Mouse (Mus musculus) cerebellum, adult 8-10 months (tissue): Measurements from ENCODE around the gene Med29.

Experiments
- DNase-seq: peaks from one replicate; pipeline ENCODE4 v3.0.0; 2022

Gene Med29

DNA sequence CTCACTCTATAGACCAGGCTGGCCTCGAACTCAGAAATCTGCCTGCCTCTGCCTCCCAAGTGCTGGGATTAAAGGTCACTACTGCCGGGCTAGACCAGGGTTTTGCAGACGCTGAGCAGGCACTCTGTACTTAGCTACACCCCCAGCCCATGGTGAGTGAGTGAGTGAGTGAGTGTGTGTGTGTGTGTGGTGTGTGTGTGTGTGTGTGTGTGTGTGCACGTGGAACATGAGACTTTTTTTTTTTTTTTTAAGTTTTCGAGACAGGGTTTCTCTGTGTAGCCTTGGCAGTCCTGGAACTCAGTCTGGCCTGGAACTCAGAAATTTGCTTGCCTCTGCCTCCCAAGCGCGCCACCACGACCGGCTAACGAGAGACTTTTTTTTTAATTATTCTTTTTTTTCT lies 17.9 kb downstream of the Med29 start:
- no peak for DNase-seq

- no peak for DNase-seq
Measured at GRCm38 (mm10) chr7:28373891-28374495, 18.5 kb downstream of the Med29 start.

DNA sequence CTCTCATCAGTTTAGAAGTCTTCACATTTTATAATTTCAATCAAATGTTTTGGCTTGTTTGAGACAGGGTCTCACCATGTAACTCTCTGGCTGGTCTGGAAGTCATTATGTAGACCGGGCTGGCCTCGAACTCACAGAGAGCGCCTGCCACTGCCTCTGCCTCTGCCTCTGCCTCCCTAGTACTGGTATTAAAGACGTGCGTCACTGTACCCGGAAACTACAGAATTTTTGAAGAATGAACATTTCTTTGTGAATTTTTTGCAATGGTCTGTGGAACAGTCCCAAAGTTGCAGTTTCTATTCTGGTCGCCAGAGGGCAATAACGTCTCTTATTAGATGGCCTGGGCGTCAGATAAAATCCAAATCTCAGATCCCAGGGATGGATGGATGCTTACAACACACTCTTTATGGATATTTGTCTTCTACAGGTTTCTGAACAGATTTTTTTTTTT lies 19.4 kb downstream of the Med29 start:
- DNase-seq, result peak; percentile 72

DNA sequence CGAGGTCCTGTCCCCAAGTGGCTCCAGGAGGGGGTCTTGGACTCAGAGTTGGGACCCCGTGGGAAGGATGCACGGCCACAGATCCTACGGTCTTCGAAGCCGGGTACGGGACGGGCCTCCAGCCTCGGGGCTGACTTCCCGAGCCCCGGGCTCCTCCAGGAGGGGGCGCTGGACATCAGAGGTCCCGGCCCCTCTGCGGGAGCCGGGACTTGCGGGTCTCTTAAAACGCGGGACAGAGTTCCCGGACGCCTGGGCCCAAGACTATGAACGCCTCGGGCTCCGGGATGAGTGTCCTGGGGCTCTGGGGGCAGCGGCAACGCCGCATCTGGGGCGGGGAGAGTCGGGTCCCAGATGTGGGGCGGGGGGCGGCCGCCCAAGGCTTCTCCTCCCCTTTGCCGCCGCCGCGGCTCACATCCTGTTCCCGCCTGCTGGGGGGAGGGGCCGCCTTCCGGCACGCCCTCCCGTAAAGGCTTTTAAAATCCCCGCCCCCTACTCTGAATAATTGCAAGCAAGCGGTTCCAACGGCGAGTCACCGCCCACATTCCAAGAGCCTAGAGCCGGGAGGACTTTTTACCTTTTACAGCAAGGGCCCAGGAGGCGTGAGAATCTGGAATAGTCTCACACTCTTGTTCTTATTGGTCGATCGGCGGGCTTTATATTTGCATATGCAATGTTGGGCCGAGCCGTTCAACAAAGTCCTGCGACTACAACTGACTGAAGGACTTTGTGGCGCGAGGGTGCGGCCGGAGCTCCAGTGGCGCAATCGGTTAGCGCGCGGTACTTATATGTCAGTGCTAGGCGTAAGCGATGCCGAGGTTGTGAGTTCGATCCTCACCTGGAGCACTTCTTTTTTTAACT lies 20.0 kb downstream of the Med29 start, which contains the start of gene Plekhg2:
Plekhg2 (minus strand) TSS at position 349 of the 858 bp plus-strand sequence.
- peak; percentile 92 for DNase-seq

DNA sequence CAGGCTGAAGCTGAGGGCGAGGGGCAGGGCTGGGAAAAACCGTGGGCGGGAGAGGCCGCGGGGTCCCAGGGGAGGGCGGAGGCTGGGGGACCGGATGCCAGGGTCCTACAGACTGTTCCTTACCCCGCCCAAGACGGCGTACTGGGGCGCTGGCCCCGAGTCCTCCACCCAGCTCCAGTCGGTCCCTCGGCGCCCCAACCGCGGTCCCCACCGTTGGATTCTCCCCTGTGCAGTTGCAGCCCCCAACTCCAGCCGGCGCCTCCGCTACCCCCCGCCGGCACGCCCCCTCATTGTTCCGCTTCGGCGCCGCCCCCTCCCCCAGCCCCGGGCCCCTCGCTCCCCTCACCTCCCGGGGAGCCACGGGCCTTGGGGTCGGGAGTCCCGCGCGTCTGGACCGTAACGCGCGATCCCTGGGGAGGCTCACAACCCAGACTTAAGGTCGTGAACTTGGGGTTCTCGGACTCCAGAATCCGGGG lies 21.0 kb downstream of the Med29 start:
- DNase-seq, result no peak

- no peak for DNase-seq
Measured at GRCm38 (mm10) chr7:28370977-28371513, 21.5 kb downstream of the Med29 start.

DNA sequence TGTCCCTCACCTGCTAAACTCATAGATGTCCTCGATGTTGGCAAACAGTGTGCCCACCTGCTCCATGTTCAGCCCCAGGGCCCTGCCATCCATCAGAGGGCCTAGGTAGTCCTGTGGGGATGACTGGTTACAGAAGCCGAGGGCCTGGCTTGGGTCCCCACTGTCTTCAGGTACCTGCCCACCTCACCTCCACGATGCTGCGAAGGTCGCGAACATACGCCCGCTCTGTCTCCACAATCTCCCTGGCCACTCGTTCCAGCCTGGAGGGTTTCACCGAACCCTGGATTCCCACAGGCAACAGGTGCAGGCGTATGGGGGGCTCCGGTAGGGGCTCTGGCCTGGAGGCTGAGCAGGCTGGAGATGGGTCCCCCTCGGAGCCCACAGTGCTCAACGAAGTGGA lies 22.5 kb downstream of the Med29 start:
- DNase-seq, result no peak

DNA sequence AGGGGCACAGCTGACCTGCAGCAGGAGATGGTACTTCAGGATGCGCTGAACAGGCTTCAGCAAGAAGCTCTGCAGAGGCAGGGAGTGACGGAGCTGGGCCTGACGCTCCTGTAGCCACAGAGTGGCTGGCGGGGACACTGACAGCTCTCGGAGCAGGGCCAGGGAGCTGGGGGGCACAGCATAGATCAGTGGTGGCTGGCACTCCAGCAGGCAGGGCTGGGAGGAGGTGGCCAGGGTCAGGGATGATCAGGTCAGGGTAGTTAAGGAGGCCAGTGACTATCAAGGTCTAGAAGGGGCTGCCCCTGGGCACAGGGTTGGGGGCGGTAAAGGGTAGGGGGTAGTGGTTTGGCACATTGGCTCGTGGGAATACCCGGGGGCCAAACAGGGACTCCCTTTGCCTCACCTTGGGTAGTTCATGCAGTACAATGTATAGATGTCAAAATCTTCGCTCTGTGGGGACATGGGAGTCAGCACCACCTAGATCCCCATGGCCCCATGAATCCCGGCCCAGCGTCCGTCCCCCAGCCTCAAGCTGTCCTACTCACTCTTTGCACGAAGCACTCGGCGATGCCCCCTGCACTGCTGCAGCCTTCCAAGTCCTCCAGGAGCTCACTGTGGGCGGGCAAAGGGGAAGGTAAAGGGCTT lies 24.1 kb downstream of the Med29 start:
- DNase-seq, result no peak

DNA sequence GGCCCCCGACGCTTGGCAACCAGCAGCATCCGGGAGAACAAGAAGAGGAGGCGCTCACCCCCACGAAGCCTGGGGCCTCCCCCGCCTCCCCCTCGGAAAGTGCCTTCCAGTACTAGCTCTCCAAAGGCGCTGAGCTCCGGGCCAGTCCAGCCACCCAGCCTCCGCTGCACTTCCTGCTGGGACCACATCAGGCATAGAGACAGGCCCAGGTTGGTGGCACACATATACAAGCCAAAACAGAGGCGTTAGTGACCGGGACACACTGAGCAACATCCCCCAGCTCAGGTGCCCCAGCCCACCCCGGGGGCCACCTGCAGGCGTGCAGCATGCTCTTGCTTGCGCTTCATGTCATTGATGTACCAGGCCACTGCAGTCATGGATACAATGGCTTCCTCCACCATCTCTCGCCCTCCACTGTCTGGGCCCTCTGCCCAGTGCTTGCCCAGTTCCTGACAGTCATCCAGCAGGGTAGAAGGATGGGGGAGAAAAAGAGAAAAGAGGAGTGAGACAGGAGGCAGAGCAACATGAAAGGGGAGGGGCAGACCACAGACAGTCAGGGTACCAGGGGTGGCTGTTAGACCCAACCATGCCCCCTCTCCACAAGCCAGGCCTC lies 24.7 kb downstream of the Med29 start:
- DNase-seq, result no peak

GRCm38 (mm10) chr7:28362441-28363060 lies 30.0 kb downstream of the Med29 start:
- DNase-seq, result no peak

- no peak for DNase-seq
Measured at GRCm38 (mm10) chr7:28361647-28362341, 30.7 kb downstream of the Med29 start.

DNA sequence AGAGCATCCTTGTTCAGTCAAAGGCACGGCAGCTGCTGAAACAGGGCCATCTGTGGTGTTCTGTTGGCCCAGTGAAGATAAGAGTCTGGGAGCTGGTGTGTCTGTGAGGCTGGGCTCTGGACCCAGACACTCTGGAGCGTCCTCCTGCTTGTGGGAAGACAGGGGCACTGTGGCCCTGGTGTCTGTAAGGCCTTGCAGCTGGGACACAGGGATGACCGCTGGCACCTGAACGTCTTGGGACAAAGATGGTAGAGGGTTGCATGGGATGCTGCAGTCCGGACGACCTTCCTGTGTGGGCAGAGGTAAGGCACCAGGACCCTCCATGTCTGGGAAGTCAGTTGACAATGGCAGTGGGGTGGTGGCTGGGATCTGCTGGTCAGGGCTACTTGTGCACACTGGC lies 32.2 kb downstream of the Med29 start:
- no peak for DNase-seq

- DNase-seq, result no peak
Measured at GRCm38 (mm10) chr7:28359854-28360253, 32.7 kb downstream of the Med29 start.

DNA sequence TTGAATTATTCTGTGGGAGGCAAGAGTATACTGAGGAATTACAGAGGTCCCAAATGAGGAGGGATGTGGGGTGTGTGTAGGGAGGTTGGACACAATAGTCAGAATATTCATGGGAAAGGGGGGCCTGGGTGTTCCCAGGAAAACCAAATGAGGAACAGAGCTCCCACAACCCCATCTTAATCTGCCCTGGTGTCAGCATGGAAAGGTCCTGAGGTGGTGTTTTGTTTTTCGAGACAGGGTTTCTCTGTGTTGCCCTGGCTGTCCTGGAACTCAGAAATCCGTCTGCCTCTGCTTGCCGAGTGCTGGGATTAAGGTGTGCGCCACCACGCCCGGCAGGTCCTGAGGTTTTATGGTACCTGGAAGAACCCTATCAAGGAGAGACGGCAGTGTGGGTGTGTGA lies 34.1 kb downstream of the Med29 start:
- no peak for DNase-seq

DNA sequence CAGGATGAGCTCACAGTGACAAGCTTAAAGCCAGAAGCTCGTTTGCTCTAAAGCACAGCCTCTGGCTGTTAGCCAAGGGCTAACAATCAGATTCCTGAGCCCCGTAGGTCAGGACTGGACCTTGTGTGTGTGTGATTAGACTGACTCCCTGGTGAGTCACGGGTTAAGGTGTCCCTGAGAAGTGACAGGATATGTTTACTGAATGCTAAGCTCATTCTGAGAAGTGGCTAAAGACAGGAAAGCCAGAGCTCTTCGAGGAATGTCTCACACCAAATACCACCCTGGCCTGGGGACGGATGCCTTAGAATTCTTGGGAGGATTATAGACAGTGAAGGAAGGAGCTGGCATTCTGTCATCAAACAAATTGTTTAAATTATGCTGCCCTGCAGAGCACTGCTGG lies 34.5 kb downstream of the Med29 start:
- no peak for DNase-seq

DNA sequence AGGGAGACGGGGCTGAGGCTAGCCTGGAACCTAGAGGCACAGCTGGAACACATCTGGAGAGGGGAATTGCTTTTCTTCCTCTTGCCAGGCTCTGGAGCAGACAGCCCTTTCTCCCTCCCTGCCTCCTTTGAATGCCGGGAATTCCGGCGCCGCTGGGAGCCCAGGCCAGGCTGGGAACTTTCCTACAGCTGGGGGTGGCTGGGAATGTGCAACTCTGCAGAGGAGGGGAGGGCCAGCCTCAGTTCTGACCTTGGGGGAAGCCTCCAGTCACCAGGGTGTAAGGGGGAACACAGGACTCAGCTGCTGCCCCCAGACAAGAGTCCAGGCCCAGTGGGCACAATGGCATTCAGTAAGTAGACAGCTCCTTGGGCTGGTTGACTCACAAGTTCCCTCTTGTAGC lies 35.5 kb downstream of the Med29 start:
- DNase-seq, result no peak

DNA sequence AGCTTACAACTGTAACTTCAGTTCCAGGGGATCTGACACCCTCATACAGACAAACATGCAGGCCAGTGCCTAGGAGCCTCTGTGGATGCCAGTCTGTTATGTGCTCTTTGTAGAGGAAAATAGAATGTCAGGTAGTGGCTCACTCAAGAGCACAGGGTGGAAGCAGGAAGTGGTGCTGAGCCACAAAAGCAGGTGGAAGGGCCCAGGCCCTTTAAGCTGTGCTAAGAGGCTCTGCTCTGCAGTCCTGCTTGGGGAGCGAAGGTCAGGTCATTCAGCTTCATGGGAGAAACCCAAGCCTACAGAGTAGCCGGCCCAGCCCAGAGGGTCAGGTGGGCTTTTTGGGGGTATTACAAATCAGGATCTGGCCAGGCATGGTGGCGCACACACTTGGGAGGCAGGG lies 37.3 kb downstream of the Med29 start:
- no peak for DNase-seq

DNA sequence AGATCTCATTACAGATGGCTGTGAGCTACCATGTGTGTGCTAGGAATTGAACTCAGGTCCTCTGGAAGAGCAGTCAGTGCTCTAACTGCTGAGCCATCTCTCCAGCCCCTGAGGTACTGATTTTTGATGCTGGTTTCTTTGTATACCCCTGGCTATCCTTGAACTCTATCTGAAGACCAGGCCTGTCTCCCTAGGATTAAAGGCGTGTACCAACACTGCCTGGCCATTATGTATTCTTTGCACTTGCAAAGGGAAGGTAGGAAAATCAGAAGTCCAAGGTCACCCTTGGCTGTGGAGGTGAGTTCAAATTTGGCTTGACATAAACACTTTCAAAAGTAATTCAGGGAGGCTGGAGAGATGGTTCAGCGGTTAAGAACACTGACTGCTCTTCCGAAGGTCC lies 37.9 kb downstream of the Med29 start:
- no peak for DNase-seq

DNA sequence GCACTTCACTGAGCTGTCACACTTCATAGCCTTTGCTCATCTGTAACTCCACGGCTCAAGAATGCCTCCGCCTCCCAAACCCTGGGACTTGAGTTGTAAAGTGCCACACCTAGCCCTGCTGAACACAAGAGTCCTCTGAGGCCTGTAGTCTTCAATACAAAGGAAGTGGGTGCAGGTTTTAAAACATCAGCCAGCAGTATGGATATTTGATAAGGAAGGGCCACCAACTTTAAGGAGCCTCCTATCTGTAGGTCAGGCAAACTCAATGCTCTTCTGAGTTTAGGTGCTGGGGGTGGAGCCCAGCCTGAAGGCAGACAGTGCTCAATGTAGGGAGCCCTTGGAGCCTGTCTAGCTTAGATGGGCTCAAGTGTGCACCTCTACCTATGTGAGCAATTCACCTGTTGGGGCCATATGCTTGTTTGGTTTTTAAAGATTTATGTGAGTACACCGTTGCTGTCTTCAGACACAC lies 38.4 kb downstream of the Med29 start:
- DNase-seq, result no peak

DNA sequence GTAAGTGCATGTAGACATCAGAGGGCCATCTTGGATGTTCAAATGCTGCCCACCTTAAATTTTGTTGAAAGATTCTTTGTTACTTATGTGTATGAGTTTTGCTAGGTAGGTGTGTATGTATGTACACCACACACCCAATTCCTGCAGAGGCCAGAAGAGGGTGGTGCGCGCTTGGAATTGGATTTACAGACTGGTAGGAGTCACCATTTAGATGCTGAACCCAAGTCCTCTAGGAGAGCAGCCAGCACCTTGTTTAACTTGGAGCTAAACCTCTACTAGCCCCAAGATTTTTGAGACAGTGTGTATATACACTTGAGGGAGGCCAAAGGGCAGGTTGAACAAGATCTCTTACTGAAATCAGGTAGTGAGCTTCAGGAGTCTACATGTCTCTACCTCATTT lies 39.2 kb downstream of the Med29 start:
- DNase-seq, result no peak

- no peak for DNase-seq
Measured at GRCm38 (mm10) chr7:28351676-28352191, 40.8 kb downstream of the Med29 start.
